Mouse (Mus musculus) sigmoid colon, adult 10 weeks (tissue): ENCODE data around the gene Cgnl1. TPM values are rescaled to one million over a fixed set of nuclear protein-coding genes. Genes with fewer than 3 reads are reported as not detected.

Experiments
- polyA plus RNA-seq: library from polyadenylated mRNA; stranded (reverse); fragments of 350-450 nt; fragmentation: Illumina TruSeq; extraction: RNeasy Lipid Tissue Mini Kit (QIAGEN cat#74804); gene quantifications from one replicate; pipeline ENCODE4 v1.2.3, GENCODE M21; 2014; ENCODE audit warnings: low read depth, low replicate concordance

Cgnl1 gene
- polyA plus RNA-seq: 15.1 TPM

GRCm38 (mm10) chr9:71770991-71771767 lies at the start of gene Cgnl1:
Cgnl1 (minus strand) TSS chr9:71771602.

GRCm38 (mm10) chr9:71591938-71592548 lies 179.4 kb downstream of the Cgnl1 start, which contains the start of gene Myzap:
Myzap (minus strand) TSS chr9:71592360.

Other genes starting within 250 kb of the Cgnl1 start
- 18.2 TPM for gene Myzap, start 179.2 kb downstream of the Cgnl1 start, polyA plus RNA-seq